Mouse (Mus musculus) intestine, embryonic 15.5 days (tissue): Measurements from ENCODE around the gene Ggact. TPM values are rescaled to one million over a fixed set of nuclear protein-coding genes. Genes with fewer than 3 reads are reported as not detected.

ENCODE experiments used
- ATAC-seq: fragments of 200-750 bp; cut with Nextera tagmentation; 2 replicates; pipeline ENCODE4 v1.8.0; 2017; ENCODE audit warnings: moderate TSS enrichment, moderate library complexity
- H3K27ac ChIP-seq: fragments of 300-500 bp; sonication (generic); 2 replicates; pipeline ENCODE4 v1.5.1; 2015; ENCODE audit warnings: mild to moderate bottlenecking, inconsistent platforms
- H3K27me3 ChIP-seq: fragments of 300-500 bp; sonication (generic); replicated peaks from 2 replicates; pipeline ENCODE4 v1.6.1; 2015; ENCODE audit warnings: inconsistent platforms
- H3K36me3 ChIP-seq: fragments of 300-500 bp; sonication (generic); 2 replicates; pipeline ENCODE4 v1.6.1; 2015; ENCODE audit warnings: inconsistent platforms
- H3K4me1 ChIP-seq: fragments of 300-500 bp; sonication (generic); replicated peaks from 2 replicates; pipeline ENCODE4 v1.6.1; 2015; ENCODE audit warnings: inconsistent platforms
- H3K4me2 ChIP-seq: fragments of 300-500 bp; sonication (generic); replicated peaks from 2 replicates; pipeline ENCODE4 v1.6.1; 2015; ENCODE audit warnings: mild to moderate bottlenecking, inconsistent platforms
- H3K4me3 ChIP-seq: fragments of 300-500 bp; sonication (generic); replicated peaks from 2 replicates; pipeline ENCODE4 v1.5.1; 2015; ENCODE audit warnings: inconsistent platforms
- H3K9ac ChIP-seq: fragments of 300-500 bp; sonication (generic); 2 replicates; pipeline ENCODE4 v1.6.1; 2015; ENCODE audit warnings: inconsistent platforms
- H3K9me3 ChIP-seq: fragments of 300-500 bp; sonication (generic); 2 replicates; pipeline ENCODE4 v1.6.1; 2016; ENCODE audit warnings: inconsistent platforms
- WGBS: fragments of 180-500 bp; shearing (Covaris S2); methylation state at CpG from one replicate; pipeline ENCODE4 v1.1.7; 2015; 5-methylcytosine and 5-hydroxymethylcytosine counted together
- polyA plus RNA-seq: library from polyadenylated mRNA; unstranded; fragments of >200 nt; fragmentation: Nextera tagmentation; extraction: Ambion mirVana; gene quantifications from 2 replicates; pipeline ENCODE4 v1.2.1, GENCODE M21; 2015

Ggact gene
- polyA plus RNA-seq, 1 experiment from 2014 or later = 45.1 TPM

- no peaks in the 10 kb centered on the region for H3K27me3 ChIP-seq
- no peaks in the 10 kb centered on the region for H3K9me3 ChIP-seq
- H3K27ac ChIP-seq = no peak overlapping the region
- H3K36me3 ChIP-seq = no peaks in the 10 kb centered on the region
- no peak for ATAC-seq
- no peak overlapping the region for H3K4me2 ChIP-seq
- H3K9ac ChIP-seq = no peak overlapping the region
- no peaks in the 10 kb centered on the region for H3K4me1 ChIP-seq
- H3K4me3 ChIP-seq = no peak overlapping the region
- 66% methylated on average over 4 of the region's 4 CpGs for WGBS
Measured at GRCm38 (mm10) chr14:122784701-122785100, 128.9 kb downstream of the Ggact start.

- 88% methylated on average over 5 of the region's 5 CpGs for WGBS
- Histone ChIP-seq H3K4me2 (no peak overlapping the region), H3K4me3 (no peak overlapping the region), H3K9me3 (no peaks in the 10 kb centered on the region), H3K4me1 (no peaks in the 10 kb centered on the region), H3K9ac (no peak overlapping the region), H3K36me3 (no peaks in the 10 kb centered on the region), H3K27ac (no peak overlapping the region), H3K27me3 (no peaks in the 10 kb centered on the region)
- no peak for ATAC-seq
Measured at GRCm38 (mm10) chr14:122766448-122766847, 147.1 kb downstream of the Ggact start.

Other genes starting within 250 kb of the Ggact start
- 20.9 and 23.6 TPM in 2 replicates for gene Tmtc4, start 70.3 kb upstream of the Ggact start, polyA plus RNA-seq